Mouse (Mus musculus) kidney, adult 2 months (tissue): ENCODE data around the gene Myo1c.

Experiments used
- CTCF ChIP-seq: fragments of 200-500 bp; conservative IDR thresholded peaks from 2 replicates; pipeline ENCODE4 v1.5.1; 2011; ENCODE audit warnings: low read depth, mild to moderate bottlenecking, control low read depth, low read length, moderate library complexity, mixed read lengths; ENCODE audit not compliant: insufficient read depth, insufficient read length
- POLR2A ChIP-seq: fragments of 200-500 bp; IDR thresholded peaks from one replicate; pipeline ENCODE4 v1.6.1; 2011; ENCODE audit warnings: low read depth, low read length, control low read depth

DNA sequence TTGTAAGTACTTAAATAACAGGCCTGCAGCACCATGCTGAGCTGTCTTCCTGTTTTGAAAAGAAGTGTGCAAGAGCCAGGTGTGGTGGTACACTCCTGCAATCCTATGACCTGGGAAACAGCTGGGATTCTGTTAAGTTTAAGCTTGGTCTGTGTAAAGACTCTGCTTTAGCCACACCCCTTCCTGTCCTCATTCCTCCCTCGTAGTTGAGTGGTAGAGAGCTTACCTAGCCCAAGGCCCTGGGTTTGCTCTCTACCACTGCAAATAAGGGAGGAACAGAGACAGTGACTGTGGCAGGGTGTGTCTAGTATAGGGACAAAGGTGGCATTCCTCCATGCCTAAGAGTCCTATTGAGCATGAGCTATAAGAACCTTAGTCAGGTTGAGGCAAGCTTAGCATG is 45.0 kb upstream of the Myo1c start:
- TF ChIP-seq POLR2A: no peak
- no peak for TF ChIP-seq CTCF
